Mouse (Mus musculus) left cerebral cortex, adult 2 months (tissue): ENCODE data around the gene Ythdc1. TPM values are rescaled to one million over a fixed set of nuclear protein-coding genes. Genes with fewer than 3 reads are reported as not detected.
A peak's percentile ranks its signal among the peaks of the same experiment; 100 is the strongest.

Source experiments
- DNase-seq, 2 experiments: peaks; one replicate each; pipeline ENCODE4 v3.0.0; 2021 to 2022; ENCODE audit warnings: low spot score in 2 of 2, mixed read lengths in 1 of 2; ENCODE audit errors: extremely low spot score in 1 of 2
- H3K27ac ChIP-seq: fragments of 200-600 bp; 2 replicates; pipeline ENCODE4 v1.8.1; 2022
- H3K4me3 ChIP-seq: fragments of 200-600 bp; 2 replicates; pipeline ENCODE4 v1.8.1; 2022
- CTCF ChIP-seq: fragments of 200-600 bp; IDR thresholded peaks from 2 replicates; pipeline ENCODE4 v1.8.1; 2022; ENCODE audit warnings: antibody characterized with exemption, mild to moderate bottlenecking, moderate library complexity
- intact Hi-C: fragments of 180-260 bp; cut with DNase I; formaldehyde crosslinking; loops from one replicate; pipeline ENCODE4 v1.15.1; 2025
- long read RNA-seq, 2 experiments: library from polyadenylated mRNA; stranded (forward); transcript quantifications; one replicate each; pipeline ENCODE4 v2.0.0; 2021; ENCODE audit warnings: borderline mapping rate in 2 of 2
- total RNA-seq, 2 experiments: library from RNA; stranded (reverse); gene quantifications; 2 replicates each; pipeline ENCODE4 v1.2.3; 2021

The Ythdc1 gene
- 10 to 100 TPM; 57.0 to 61.5 TPM for total RNA-seq
- long read RNA-seq, experiment 1, transcript Ythdc1-203 (17 exons, 3,269 nt): major isoform, 11 of 45 reads
- long read RNA-seq, experiment 1, transcript Ythdc1-202 (16 exons, 3,222 nt): minor isoform, 7 of 45 reads
- long read RNA-seq, experiment 1, partial matches to known transcripts: 9 of 45 reads
- long read RNA-seq, experiment 1, other reads (novel, unspliced or antisense): 15 of 45 reads
- long read RNA-seq, experiment 2, transcript Ythdc1-203 (17 exons, 3,269 nt): major isoform, 8 of 39 reads
- long read RNA-seq, experiment 2, transcript Ythdc1-201 (17 exons, 2,960 nt): minor isoform, 7 of 39 reads
- long read RNA-seq, experiment 2, partial matches to known transcripts: 6 of 39 reads
- long read RNA-seq, experiment 2, other reads (novel, unspliced or antisense): 16 of 39 reads

GRCm38 (mm10) chr5:86803962-86804940 lies at the start of gene Ythdc1:
Gene Ythdc1, plus strand, starts transcription at chr5:86804221.
- DNase-seq: peak; percentile 94 to 95
- Histone ChIP-seq H3K27ac (peak within 1 kb of the TSS; percentile 97), H3K4me3 (peak within 1 kb of the TSS; percentile 96)
- TF ChIP-seq CTCF: no peak
- intact Hi-C loops: loop anchor here (10.0 kb wide), 1 partner anchor 739 kb away; the partner anchor contains the start of gene Cenpc1

GRCm38 (mm10) chr5:86769015-86769658 lies 34.9 kb upstream of the Ythdc1 start:
- DNase-seq: no peak
- no peak for TF ChIP-seq CTCF
- Histone ChIP-seq H3K4me3 (no peak overlapping the region), H3K27ac (no peak overlapping the region)
- intact Hi-C loops: no loop called here

- H3K4me3 ChIP-seq: no peak overlapping the region
- intact Hi-C loops: no loop called here
- TF ChIP-seq CTCF: no peak; the same call in 1 of the 2 replicates
- DNase-seq: no peak
- no peak overlapping the region for H3K27ac ChIP-seq
Measured at GRCm38 (mm10) chr5:86771010-86771409, 33.0 kb upstream of the Ythdc1 start.

GRCm38 (mm10) chr5:86776941-86777340 lies 27.1 kb upstream of the Ythdc1 start:
- DNase-seq: no peak
- intact Hi-C loops: no loop called here
- no peak overlapping the region for H3K4me3 ChIP-seq
- no peak for TF ChIP-seq CTCF
- no peak overlapping the region for H3K27ac ChIP-seq

GRCm38 (mm10) chr5:86778471-86778870 lies 25.6 kb upstream of the Ythdc1 start:
- intact Hi-C loops: no loop called here
- Histone ChIP-seq H3K4me3 (no peak overlapping the region), H3K27ac (no peak overlapping the region)
- no peak for DNase-seq
- no peak for TF ChIP-seq CTCF

- no peak for TF ChIP-seq CTCF
- DNase-seq: no peak
- Histone ChIP-seq H3K27ac (no peak overlapping the region), H3K4me3 (no peak overlapping the region)
- intact Hi-C loops: no loop called here
Measured at GRCm38 (mm10) chr5:86783059-86783458, 21.0 kb upstream of the Ythdc1 start.

GRCm38 (mm10) chr5:86784205-86784604 lies 19.8 kb upstream of the Ythdc1 start:
- TF ChIP-seq CTCF: no peak
- Histone ChIP-seq H3K27ac (no peak overlapping the region), H3K4me3 (no peak overlapping the region)
- no peak for DNase-seq
- intact Hi-C loops: no loop called here

GRCm38 (mm10) chr5:86786798-86787197 lies 17.2 kb upstream of the Ythdc1 start:
- DNase-seq: no peak
- Histone ChIP-seq H3K27ac (no peak overlapping the region), H3K4me3 (no peak overlapping the region)
- TF ChIP-seq CTCF: no peak
- intact Hi-C loops: loop anchor here (2.0 kb wide), 1 partner anchor 38 kb away; no protein-coding TSS in a partner anchor

- no peak for DNase-seq
- no peak overlapping the region for H3K27ac ChIP-seq
- intact Hi-C loops: no loop called here
- no peak for TF ChIP-seq CTCF
- no peak overlapping the region for H3K4me3 ChIP-seq
Measured at GRCm38 (mm10) chr5:86789954-86790353, 14.1 kb upstream of the Ythdc1 start.

GRCm38 (mm10) chr5:86792249-86792648 lies 11.8 kb upstream of the Ythdc1 start:
- Histone ChIP-seq H3K27ac (no peak overlapping the region), H3K4me3 (no peak overlapping the region)
- intact Hi-C loops: no loop called here
- no peak for TF ChIP-seq CTCF
- DNase-seq: no peak

GRCm38 (mm10) chr5:86792807-86793206 lies 11.2 kb upstream of the Ythdc1 start:
- TF ChIP-seq CTCF: no peak
- H3K27ac ChIP-seq: no peak overlapping the region
- H3K4me3 ChIP-seq: no peak overlapping the region
- no peak for DNase-seq
- intact Hi-C loops: no loop called here
